Mouse (Mus musculus) cerebellum, adult 9-11 months (tissue): ENCODE results near the gene Yipf6.
A peak's percentile ranks its signal among the peaks of the same experiment; 100 is the strongest.
"Not testable (repeated sequence)": the region's sequence is repeated elsewhere in the genome, so short reads cannot be mapped to it uniquely, and the experiment has no call there.

Experiments
- DNase-seq: peaks from one replicate; pipeline ENCODE4 v3.0.0; 2022

Gene Yipf6

GRCm38 (mm10) chrX:98936101-98936500 lies at the start of gene Yipf6:
TSS of gene Yipf6 (plus strand) at chrX:98936316.
- peak; percentile 34 for DNase-seq

DNA sequence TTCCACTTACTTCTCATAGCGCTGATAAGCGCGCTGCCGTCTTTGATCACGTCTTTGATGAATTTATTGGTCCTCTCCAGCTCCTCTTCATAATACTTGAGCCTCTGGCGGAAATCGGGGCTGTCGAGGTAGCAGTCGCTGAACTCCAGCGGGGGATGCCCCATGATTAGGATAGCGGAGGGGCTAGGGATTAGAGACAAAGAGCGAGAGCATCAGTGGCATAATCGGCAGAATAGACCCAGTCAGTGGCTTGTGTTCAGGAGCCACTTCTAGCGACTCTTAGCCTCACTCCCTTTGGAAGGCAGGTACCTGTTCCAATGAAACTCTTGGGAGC lies 46.1 kb upstream of the Yipf6 start:
- DNase-seq, result no peak

GRCm38 (mm10) chrX:98890406-98891116 lies 45.6 kb upstream of the Yipf6 start, which contains the start of gene Ophn1:
TSS of gene Ophn1 (minus strand) at chrX:98891025.
- peak; percentile 78 for DNase-seq

GRCm38 (mm10) chrX:98898307-98898706 lies 37.8 kb upstream of the Yipf6 start:
- DNase-seq, result peak; percentile 16

DNA sequence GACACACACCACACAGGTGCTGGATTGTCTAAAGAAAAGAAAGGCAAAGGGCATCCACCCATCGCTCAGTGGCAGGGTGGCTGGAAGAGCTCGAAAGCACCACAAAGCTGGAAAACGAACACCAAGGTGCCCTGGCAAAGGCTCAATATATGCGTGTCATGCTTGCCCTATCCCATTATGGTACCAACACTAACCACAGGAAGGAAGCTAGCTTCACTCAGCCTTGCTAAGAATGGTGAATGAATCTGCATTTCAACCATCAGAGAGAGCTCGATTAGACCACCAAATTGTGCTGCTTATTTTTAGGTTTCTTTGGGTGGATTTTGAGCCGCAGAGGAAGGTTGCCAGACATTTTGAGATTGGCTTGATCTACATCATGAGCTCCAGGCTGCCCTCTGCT lies 31.9 kb upstream of the Yipf6 start:
- DNase-seq, result no peak

GRCm38 (mm10) chrX:98908910-98909309 lies 27.2 kb upstream of the Yipf6 start:
- no peak for DNase-seq

DNA sequence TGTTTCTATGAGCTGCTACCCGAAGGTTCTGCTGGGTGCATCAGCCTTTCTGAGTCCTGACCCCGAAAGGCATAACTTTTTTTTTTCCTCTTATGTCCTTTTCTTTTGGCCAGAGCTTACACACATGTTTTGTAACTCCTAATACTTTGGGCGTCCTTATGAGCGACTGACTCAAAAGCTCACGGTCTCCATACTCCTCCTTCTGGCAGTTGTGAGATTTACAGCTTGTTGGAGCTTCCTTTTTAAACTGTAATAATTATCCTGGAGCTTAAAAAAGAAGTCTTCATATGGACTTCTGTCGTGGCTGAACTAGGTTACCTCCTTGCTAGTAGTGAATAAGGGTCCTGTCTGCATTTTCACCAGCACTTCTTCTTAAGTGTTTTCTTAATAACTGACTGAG lies 16.7 kb upstream of the Yipf6 start:
- no peak for DNase-seq

- peak; percentile 96 for DNase-seq
These were observed 815 bp downstream of the Yipf6 start for GRCm38 (mm10) chrX:98936707-98937554.

- DNase-seq, result peak; percentile 94
These were observed 1.6 kb downstream of the Yipf6 start for GRCm38 (mm10) chrX:98937555-98938294.

- DNase-seq, result no peak
These were observed 17.8 kb downstream of the Yipf6 start for GRCm38 (mm10) chrX:98953941-98954340.

DNA sequence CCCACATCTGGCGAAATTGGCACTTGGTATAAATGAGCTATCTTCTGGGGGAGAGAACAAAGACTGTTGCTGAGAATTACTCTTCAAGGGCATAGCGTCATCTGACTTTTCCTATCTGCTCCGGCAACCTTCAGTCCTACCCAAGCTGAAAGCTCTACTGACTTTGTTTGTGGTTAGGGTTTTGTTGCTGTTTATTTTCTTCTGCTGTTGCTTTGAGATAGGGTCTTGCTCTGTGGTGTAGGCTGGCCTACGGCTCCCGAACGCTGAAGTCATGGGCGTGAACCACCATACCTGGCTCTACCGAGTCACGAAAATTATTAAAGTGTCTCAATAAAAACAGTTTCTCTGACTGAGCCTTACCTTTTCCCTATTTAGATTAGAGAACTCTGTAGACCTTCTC lies 22.2 kb downstream of the Yipf6 start:
- no peak for DNase-seq

GRCm38 (mm10) chrX:98959050-98959449 lies 22.9 kb downstream of the Yipf6 start:
- DNase-seq, result no peak

DNA sequence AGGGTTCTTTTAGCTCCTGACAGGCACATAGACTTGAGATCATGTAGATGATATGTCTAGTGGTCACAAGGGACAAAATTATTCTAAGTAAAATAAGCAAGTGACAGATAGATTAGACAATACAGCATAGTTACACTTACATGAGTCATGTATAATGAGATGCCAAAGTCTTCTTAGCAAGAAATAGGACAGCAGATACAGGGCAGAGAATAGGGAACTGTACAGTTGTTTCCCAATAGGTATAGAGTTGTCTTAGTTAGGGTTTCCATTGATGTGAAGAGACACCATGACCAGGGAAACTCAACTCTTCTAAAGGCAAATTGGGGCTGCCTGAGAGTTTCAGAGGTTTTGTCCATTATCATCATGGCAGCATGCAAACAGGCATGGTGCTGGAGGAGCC lies 27.6 kb downstream of the Yipf6 start:
- DNase-seq, result no peak

DNA sequence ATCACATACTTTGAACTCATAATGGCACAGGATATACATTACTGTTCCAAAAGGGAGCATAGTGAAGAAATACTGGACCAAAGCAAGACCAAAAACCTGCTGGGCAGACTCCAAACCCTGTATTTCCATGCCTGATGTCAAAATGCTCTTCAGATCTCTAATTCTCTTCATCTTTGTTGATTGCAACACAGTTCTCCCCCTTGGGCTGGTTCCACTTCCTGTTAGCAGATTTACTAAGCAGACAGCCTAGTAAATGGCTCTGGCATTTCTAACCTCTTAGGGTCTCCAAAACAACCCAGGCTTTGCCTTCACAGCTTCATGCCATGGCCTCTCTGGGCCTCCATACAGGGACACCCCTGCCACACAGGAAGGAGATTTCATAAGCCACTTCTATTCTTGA lies 28.4 kb downstream of the Yipf6 start:
- DNase-seq, result no peak

DNA sequence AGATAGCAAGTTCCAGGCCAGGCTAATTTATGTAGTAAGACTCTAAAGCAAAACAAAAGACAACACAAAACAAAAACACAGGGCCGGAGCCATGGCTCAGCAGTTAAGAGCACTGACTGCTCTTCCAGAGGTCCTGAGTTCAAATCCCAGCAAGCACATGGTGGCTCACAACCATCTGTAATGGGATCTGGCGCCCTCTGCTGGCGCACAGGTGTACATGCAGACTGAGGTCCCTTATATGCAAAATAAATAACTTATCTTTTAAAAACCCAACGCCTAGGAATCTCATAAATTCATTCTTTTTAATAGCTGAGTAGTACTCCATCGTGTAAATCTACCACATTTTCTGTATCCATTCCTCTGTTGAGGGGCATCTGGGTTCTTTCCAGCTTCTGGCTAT lies 50.5 kb downstream of the Yipf6 start:
- DNase-seq, result not testable (repeated sequence)

DNA sequence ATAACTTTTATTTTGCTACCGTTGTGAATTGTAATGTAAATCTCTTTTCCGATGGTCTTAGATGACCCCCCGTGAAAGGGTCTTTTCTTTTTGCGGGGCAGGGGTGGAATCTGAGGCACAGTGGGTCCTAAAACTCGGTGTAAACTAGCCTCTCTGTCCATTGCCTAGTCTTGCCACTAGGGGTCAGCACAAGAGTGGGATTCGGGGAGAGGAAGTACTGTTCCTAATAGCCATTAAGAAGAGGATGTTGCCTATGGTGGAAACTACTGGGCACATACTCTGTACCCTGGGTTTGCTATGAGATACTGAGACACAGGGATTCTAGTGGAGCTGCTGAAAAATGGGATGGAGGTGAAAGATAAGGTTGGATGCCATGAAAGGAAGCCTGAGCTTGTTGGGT lies 53.5 kb downstream of the Yipf6 start:
- DNase-seq, result no peak
